Mouse (Mus musculus): ENCODE results near the gene Slc18b1. TPM values are rescaled to one million over a fixed set of nuclear protein-coding genes. Genes with fewer than 3 reads are reported as not detected.

Slc18b1 gene
- polyA plus RNA-seq, 1 experiment from 2014 or later, result 2.6 TPM

DNA sequence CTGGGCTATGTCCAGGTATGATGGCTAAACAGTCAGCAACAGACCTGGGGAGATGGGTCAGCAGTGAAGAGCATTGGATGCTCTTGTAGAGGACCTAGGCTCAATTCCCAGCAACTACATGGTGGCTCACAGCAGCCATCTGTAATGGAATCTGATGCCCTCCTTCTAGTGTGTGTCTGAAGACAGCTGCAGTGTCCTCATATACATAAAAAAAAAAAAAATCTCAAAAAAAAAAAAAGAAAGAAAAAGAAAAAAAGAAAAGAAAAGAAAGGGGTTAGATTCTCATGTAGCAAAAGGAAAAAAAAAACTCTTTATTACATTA lies 15.6 kb downstream of the Slc18b1 start:
- no peak overlapping the region for H3K4me2 ChIP-seq
- ATAC-seq, result no peak
- H3K4me1 ChIP-seq, result no peaks in the 10 kb centered on the region
- H3K27me3 ChIP-seq (replicated peaks), result no peaks in the 10 kb centered on the region
- H3K9me3 ChIP-seq (replicated peaks), result no peaks in the 10 kb centered on the region
- no peak overlapping the region for H3K9ac ChIP-seq
- no peak overlapping the region for H3K4me3 ChIP-seq
- no peaks in the 10 kb centered on the region for H3K36me3 ChIP-seq
- no peak overlapping the region for H3K27ac ChIP-seq

DNA sequence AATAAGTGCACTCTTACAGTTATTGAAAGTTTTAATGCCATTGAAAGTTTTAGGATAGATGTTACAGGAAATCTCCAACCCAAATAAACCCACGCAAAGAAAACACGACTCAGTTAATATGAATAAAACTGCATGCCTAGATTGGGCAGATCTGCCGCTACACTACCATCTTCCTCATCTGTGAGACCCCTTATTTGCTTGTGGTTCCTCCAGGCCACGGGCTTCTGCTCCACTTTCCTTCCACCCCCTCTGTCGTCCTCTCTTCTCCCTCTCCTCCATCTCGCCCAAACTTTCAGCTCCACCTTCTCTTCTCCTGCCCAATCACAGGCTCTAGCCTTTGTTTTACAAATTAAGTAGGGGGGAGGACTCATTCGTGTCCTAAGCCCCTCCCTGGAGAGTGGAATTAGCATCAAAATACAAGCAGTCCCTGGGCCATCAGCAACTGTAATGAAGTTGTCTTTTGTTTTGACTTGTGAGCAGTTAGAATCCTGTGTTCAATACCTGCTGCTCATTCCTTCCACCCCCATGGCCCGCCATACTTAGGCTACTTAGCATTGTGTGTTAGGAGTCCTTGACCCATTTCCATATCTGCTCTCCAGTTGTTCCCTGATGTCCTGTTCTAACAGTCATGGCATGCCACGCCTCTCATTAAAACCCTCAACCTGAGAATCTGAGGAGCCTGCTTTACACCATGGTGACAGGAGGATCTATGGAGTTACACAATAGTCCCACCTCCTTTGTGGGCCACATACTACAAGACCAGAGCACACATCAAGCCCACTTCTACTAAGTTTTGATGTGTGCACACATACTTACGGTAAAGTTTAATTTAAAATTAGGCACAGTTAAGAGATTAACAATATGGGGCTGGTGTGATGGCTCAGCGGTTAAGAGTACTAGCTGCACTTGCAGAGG lies 16.3 kb downstream of the Slc18b1 start:
- 49% methylated on average over 11 of the region's 11 CpGs for WGBS (ENCODE audit: insufficient replicate concordance)
- Histone ChIP-seq H3K27ac (no peak overlapping the region), H3K9me3 (replicated peaks) (no peaks in the 10 kb centered on the region), H3K4me1 (no peaks in the 10 kb centered on the region), H3K4me2 (no peak overlapping the region), H3K9ac (no peak overlapping the region), H3K36me3 (no peaks in the 10 kb centered on the region), H3K4me3 (no peak overlapping the region), H3K27me3 (replicated peaks) (no peaks in the 10 kb centered on the region)
- ATAC-seq, result no peak

DNA sequence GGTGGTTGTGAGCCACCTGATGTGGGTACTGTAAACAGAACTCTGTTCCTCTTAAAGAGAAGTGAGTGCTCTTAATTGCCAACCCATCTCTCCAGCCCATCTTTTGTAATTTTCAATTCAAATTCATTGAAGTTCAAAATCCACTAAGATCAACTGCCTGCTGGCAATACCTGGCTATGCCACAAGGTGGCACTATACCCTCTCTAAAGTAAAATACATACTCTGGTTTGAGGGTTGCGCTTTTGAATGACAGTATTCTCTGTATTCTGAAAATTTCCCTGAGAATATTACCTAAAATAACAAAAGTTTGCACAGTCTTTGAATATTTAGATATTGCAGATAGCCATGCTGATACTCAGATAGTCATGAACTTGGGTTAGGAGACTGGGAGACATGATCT lies 18.4 kb downstream of the Slc18b1 start:
- Histone ChIP-seq H3K4me1 (no peaks in the 10 kb centered on the region), H3K9me3 (replicated peaks) (no peaks in the 10 kb centered on the region), H3K27ac (no peak overlapping the region), H3K36me3 (no peaks in the 10 kb centered on the region), H3K4me2 (no peak overlapping the region), H3K9ac (no peak overlapping the region), H3K4me3 (no peak overlapping the region), H3K27me3 (replicated peaks) (no peaks in the 10 kb centered on the region)
- WGBS (ENCODE audit: insufficient replicate concordance), result 50% methylated on average over 1 of the region's 1 CpGs
- ATAC-seq, result no peak

DNA sequence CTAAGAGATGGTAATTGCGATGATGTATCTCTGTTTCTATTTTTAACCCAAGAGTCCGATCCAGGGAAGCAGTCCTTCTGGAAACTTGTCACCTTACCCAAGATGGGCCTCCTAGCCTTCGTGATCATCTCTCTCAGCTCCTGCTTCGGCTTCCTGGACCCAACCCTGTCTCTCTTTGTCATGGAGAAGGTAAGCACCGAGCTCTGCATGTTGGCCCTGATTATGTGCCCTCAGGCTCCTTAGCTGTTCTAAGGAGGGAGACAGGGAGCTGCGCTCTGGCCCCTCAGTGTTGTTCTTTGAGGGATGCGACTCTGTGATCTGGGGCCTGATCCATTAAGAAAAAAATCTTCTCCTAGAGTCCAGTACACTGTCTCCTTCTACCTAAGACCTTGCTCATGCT lies 19.5 kb downstream of the Slc18b1 start:
- Histone ChIP-seq H3K9me3 (replicated peaks) (no peaks in the 10 kb centered on the region), H3K9ac (no peak overlapping the region), H3K36me3 (no peaks in the 10 kb centered on the region), H3K4me3 (no peak overlapping the region), H3K4me1 (no peaks in the 10 kb centered on the region), H3K27ac (no peak overlapping the region), H3K4me2 (no peak overlapping the region), H3K27me3 (replicated peaks) (no peaks in the 10 kb centered on the region)
- ATAC-seq, result no peak
- WGBS (ENCODE audit: insufficient replicate concordance), result 73% methylated on average over 7 of the region's 7 CpGs

DNA sequence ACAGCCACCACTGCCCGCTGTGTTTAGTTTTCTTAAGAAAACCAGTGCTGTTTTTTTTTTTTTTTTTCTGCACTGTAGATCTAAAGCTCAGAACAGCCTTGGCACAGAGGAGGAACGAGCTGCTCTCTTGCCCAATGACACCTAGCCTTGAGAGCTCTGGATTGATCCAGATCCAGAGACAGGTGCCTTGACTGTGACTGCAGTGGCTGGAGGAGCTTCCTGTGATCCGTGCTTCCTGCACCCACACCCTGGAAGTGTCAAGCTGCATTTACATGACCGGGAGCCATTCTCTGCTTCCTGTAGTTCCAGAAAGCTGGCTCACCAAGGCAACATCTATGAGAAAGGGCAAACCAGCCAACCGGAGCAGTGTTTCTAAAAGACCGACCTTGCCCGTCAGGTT lies 29.7 kb downstream of the Slc18b1 start:
- Histone ChIP-seq H3K36me3 (peaks cover 16% of the 10 kb centered on the region), H3K27me3 (replicated peaks) (no peaks in the 10 kb centered on the region), H3K4me2 (no peak overlapping the region), H3K4me1 (no peaks in the 10 kb centered on the region), H3K9me3 (replicated peaks) (no peaks in the 10 kb centered on the region), H3K4me3 (no peak overlapping the region), H3K27ac (no peak overlapping the region), H3K9ac (no peak overlapping the region)
- no peak for ATAC-seq
- WGBS (ENCODE audit: insufficient replicate concordance), result 65% methylated on average over 7 of the region's 7 CpGs

DNA sequence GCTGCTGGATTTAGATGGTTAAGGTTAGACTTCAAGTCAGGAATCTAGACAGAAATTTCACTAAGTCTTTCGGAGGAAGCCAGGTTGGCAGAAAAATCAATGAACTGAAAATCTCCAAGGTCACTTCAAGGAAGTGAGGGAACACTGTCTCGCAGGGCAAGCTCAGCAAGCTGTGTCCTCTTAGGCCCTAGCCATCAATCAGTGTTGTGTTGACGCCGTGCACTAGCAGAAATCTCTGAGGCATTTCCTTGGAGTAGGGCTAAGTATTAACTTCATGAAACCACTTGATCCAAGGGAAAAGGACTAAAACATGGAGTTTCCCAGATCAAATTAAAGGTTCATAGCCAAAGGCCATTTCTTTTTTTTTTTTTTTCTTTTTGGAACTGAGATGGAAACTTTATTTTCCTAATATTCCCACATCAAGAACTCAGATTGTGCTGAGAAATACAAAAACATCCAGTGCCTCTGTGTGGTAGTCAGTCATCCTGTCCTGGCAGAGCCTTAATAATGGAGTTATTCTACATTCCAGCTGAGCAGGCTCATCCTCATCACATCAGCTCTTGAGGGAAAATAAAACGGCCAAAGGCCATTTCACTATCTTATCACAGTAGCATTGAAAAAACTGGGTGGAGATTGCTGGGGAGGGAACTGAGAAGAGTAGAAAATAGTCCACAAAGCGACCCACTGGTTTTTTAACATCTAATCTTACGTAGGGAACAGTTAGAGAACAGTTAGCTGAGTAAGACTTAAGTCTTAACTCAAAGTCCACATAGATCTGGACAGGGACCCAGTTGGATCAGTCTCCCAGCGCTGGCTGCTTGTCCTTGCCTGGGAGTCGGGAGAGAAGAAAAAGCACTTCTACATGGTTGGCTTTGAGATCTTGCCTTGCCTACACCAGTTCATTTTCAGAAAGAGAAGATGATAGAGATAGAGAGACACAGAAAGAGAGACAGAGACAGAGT lies 39.5 kb downstream of the Slc18b1 start:
- H3K4me1 ChIP-seq, result no peaks in the 10 kb centered on the region
- H3K27me3 ChIP-seq (replicated peaks), result no peaks in the 10 kb centered on the region
- 52% methylated on average over 9 of the region's 9 CpGs for WGBS (ENCODE audit: insufficient replicate concordance)
- no peak overlapping the region for H3K9ac ChIP-seq
- no peak overlapping the region for H3K4me3 ChIP-seq
- H3K27ac ChIP-seq, result no peak overlapping the region
- no peak for ATAC-seq
- H3K4me2 ChIP-seq, result no peak overlapping the region
- H3K9me3 ChIP-seq (replicated peaks), result no peaks in the 10 kb centered on the region
- no peaks in the 10 kb centered on the region for H3K36me3 ChIP-seq

DNA sequence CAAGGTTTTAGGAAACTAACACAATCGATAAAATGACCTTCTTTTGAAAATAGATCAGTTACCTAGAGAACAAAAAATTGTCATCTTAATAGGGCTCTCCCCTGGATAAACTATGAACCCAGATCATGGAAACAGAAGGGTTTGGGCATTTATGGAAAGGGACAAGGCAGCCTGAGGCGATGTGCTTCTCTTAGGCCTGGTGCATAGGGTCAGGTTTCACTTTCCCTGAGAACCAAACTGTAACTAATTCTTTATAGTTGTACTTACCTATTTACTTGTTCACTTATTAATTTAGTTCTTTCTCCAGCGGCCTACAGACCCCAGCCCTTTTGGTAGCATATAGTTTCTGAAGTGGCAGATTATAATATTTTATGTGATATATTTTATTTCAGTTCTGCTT lies 40.3 kb downstream of the Slc18b1 start:
- WGBS (ENCODE audit: insufficient replicate concordance), result 72% methylated on average over 3 of the region's 3 CpGs
- Histone ChIP-seq H3K9me3 (replicated peaks) (no peaks in the 10 kb centered on the region), H3K4me1 (no peaks in the 10 kb centered on the region), H3K27ac (no peak overlapping the region), H3K9ac (no peak overlapping the region), H3K36me3 (no peaks in the 10 kb centered on the region), H3K4me2 (no peak overlapping the region), H3K27me3 (replicated peaks) (no peaks in the 10 kb centered on the region), H3K4me3 (no peak overlapping the region)
- ATAC-seq, result no peak

DNA sequence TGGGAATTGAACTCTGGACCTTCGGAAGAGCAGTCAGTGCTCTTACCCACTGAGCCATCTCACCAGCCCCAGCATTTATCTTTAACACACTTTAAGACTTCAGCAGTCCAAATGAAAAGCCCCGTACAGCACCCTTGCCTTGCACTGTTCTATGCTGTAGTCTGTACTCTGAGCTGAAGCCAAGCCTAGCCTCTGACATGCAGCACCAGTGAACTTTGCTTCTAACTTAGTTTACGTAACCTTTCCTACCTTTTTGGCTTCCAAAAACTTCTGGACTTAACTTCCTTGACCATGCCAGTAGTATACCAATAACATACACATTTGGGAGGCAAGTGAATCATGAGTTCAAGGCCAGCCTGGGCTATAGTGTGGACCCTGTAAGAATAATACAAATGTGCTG lies 42.1 kb downstream of the Slc18b1 start:
- Histone ChIP-seq H3K36me3 (no peaks in the 10 kb centered on the region), H3K4me2 (no peak overlapping the region), H3K4me1 (no peaks in the 10 kb centered on the region), H3K9ac (no peak overlapping the region), H3K27ac (no peak overlapping the region), H3K4me3 (no peak overlapping the region), H3K27me3 (replicated peaks) (no peaks in the 10 kb centered on the region), H3K9me3 (replicated peaks) (no peaks in the 10 kb centered on the region)
- WGBS (ENCODE audit: insufficient replicate concordance), result 66% methylated on average over 3 of the region's 3 CpGs
- ATAC-seq, result no peak

DNA sequence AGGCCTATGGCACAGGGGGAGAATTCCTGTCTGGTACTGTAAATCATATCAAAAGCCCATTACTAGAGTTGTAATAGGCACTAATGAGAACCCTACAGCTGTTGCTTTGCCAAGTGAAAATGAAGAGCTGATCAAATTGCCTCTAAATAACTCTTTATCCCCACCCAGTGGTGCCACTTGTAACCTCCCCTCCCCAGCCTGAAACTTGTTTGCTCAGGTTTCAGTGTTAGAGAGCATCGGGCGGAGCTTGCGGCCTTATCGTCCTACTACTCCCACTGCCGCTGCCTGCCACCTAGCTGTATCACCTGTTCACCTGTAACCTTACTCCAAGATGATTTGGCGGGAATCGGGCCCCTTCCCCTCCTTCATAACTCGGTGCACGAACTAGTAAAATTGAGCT lies 42.6 kb downstream of the Slc18b1 start:
- no peaks in the 10 kb centered on the region for H3K36me3 ChIP-seq
- H3K4me1 ChIP-seq, result no peaks in the 10 kb centered on the region
- WGBS (ENCODE audit: insufficient replicate concordance), result 49% methylated on average over 9 of the region's 9 CpGs
- no peak for ATAC-seq
- no peak overlapping the region for H3K9ac ChIP-seq
- H3K27me3 ChIP-seq (replicated peaks), result no peaks in the 10 kb centered on the region
- H3K9me3 ChIP-seq (replicated peaks), result no peaks in the 10 kb centered on the region
- no peak overlapping the region for H3K4me2 ChIP-seq
- no peak overlapping the region for H3K27ac ChIP-seq
- no peak overlapping the region for H3K4me3 ChIP-seq

DNA sequence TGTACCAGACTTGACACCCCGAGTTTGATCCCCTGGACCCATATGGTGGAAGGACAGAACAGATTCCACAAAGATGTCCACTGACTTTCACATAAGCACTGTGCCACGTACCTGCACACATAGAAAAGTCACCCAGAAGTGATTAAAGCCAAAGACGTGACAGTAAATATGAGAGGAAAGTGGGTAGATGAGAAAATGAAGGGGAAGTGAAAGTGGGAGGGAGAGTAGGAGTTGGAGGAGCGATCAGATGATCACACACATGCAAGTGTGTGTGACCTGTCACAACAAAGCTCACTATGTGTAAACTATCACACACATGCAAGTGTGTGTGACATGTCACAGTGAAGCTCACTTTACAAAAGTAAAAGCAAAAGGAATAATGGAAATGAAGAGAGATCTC lies 43.7 kb downstream of the Slc18b1 start:
- no peaks in the 10 kb centered on the region for H3K9me3 ChIP-seq (replicated peaks)
- ATAC-seq, result no peak
- H3K36me3 ChIP-seq, result no peaks in the 10 kb centered on the region
- H3K27ac ChIP-seq, result no peak overlapping the region
- no peaks in the 10 kb centered on the region for H3K27me3 ChIP-seq (replicated peaks)
- H3K4me1 ChIP-seq, result no peaks in the 10 kb centered on the region
- no peak overlapping the region for H3K4me3 ChIP-seq
- H3K4me2 ChIP-seq, result no peak overlapping the region
- H3K9ac ChIP-seq, result no peak overlapping the region
- WGBS (ENCODE audit: insufficient replicate concordance), result 43% methylated on average over 4 of the region's 4 CpGs

DNA sequence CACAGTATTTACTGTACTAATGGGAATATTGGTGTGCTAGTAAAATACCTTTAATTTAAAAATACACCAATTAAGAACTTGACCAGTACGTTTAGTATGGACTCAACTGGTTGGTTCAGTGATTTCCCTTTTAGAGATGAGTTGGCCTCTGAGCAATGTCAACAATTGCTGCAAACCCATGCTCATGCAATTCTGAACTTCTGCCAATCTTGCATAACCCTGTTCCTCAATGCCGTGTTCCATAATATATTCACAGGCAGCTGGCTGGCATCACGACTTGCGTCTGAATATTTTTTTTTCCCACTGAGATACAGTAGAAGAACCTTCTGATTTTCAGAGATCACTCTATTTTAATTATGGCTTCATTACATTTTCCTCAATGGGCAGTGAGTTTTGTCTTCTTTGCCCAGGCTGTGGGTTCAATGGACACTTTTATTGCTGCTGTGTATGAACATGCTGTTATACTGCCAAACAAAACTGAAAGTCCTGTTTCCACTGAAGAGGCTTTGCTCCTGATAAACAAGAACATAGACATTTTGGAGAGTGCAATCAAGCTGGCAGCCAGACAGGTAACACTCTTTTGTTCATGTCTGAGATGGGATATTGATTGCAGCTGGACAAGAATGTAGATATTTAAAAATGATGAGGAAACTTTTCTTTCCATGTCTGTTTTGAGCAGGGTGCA lies 54.6 kb downstream of the Slc18b1 start, which contains the start of gene Vnn3:
Gene Vnn3, plus strand, starts transcription at position 235 of the 685 bp plus-strand sequence.
- Histone ChIP-seq H3K27me3 (replicated peaks) (no peaks in the 10 kb centered on the region), H3K4me3 (no peak within 1 kb of the TSS), H3K9ac (no peak within 1 kb of the TSS), H3K9me3 (replicated peaks) (no peaks in the 10 kb centered on the region), H3K4me2 (no peak within 1 kb of the TSS), H3K4me1 (no peaks in the 10 kb centered on the region), H3K27ac (no peak within 1 kb of the TSS), H3K36me3 (no peaks in the 10 kb centered on the region)
- 75% methylated on average over 4 of the region's 4 CpGs for WGBS (ENCODE audit: insufficient replicate concordance)
- ATAC-seq, result no peak

DNA sequence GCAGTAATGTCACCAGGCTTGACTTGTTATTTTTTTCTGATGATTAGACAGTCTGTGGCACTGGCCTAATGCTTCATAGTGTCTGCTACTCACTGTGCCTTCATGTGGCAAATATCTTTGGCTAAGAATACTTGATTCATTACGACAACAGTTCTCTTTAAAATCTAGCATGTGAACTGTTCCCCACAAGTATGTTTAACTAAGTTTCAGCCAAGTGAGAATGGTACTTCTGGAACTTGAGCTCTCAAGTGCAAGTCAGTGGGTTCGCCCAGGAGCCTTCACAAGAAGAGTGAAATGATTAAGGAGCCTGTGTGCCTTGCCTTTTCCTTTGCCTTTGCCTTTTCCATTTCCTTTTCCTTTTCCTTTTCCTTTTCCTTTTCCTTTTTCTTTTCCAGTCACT lies 55.3 kb downstream of the Slc18b1 start:
- Histone ChIP-seq H3K27me3 (replicated peaks) (no peaks in the 10 kb centered on the region), H3K4me3 (no peak overlapping the region), H3K36me3 (no peaks in the 10 kb centered on the region), H3K4me1 (no peaks in the 10 kb centered on the region), H3K9ac (no peak overlapping the region), H3K4me2 (no peak overlapping the region), H3K27ac (no peak overlapping the region), H3K9me3 (replicated peaks) (no peaks in the 10 kb centered on the region)
- 52% methylated on average over 2 of the region's 2 CpGs for WGBS (ENCODE audit: insufficient replicate concordance)
- ATAC-seq, result no peak

Data from liver, embryonic 12.5 days (tissue).